ENCODE assay signal across 8 mouse cellular contexts in the genomic region with DNA sequence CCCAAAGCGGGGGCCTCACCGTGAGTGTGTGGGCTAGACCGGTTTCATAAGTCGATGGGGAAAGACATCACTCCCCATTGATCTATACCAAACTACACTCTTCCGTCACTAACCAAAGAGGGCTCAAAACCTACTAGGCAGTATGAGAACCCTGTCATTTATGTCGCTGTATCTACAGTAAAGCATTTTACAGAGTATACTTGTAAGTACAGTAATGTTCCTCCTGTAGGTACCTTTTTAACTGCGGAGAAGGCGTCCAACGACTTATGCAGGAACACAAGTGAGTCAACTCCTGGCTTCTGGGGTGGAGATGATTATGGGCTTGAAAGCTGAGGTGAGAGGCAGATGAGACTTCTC. TPM values are rescaled to one million over a fixed set of nuclear protein-coding genes. Genes with fewer than 3 reads are reported as not detected.
DNase-seq lines count a peak whose midpoint lies in the region; ATAC-seq lines count a peak whose summit lies in the region.

No protein-coding gene starts in this region.

- peaks cover 13% of the 10 kb centered on the region for H3K4me1 ChIP-seq in heart, embryonic 10.5 days
- peaks cover 22% of the 10 kb centered on the region for H3K4me1 ChIP-seq in forebrain, embryonic 10.5 days
- peaks cover 23% of the 10 kb centered on the region for H3K4me1 ChIP-seq in liver, embryonic 13.5 days (replicated peaks)

- H3K9ac ChIP-seq in liver, embryonic 13.5 days = peak overlapping the region; percentile 90

- ATAC-seq in liver, embryonic 13.5 days (ENCODE audit: low read depth) = no peak

- intact Hi-C loops in heart, postnatal 25 days (cut with DNase I) = no loop called here

- peak overlapping the region; percentile 83 for H3K4me3 ChIP-seq in heart, embryonic 10.5 days
- H3K4me3 ChIP-seq in forebrain, embryonic 10.5 days = peak overlapping the region; percentile 95
- H3K4me3 ChIP-seq in liver, embryonic 13.5 days (replicated peaks) = peak overlapping the region; percentile 94

- peak overlapping the region; percentile 86 for H3K27ac ChIP-seq in heart, embryonic 10.5 days
- H3K27ac ChIP-seq in forebrain, embryonic 10.5 days = peak overlapping the region; percentile 84
- 0 out of 2 replicates have a peak overlapping the region, but pooled peaks have one; percentile 44 for H3K27ac ChIP-seq in liver, embryonic 13.5 days

- H3K27me3 ChIP-seq in heart, embryonic 10.5 days (ENCODE audit: insufficient read depth, poor library complexity, severe bottlenecking) = no peaks in the 10 kb centered on the region
- no peaks in the 10 kb centered on the region for H3K27me3 ChIP-seq in forebrain, embryonic 10.5 days (ENCODE audit: poor library complexity, severe bottlenecking)
- no peaks in the 10 kb centered on the region; the same call in 1 of the 2 replicates for H3K27me3 ChIP-seq in liver, embryonic 13.5 days

- peak overlapping the region; percentile 94 for H3K4me2 ChIP-seq in liver, embryonic 13.5 days

- H3K9me3 ChIP-seq in heart, embryonic 10.5 days = no peaks in the 10 kb centered on the region
- H3K9me3 ChIP-seq in forebrain, embryonic 10.5 days = no peaks in the 10 kb centered on the region
- no peaks in the 10 kb centered on the region for H3K9me3 ChIP-seq in liver, embryonic 13.5 days (replicated peaks)

- 10% methylated on average over 9 of the region's 9 CpGs for WGBS in heart, embryonic 10.5 days
- WGBS in forebrain, embryonic 10.5 days = 17% methylated on average over 9 of the region's 9 CpGs
- 3% methylated on average over 9 of the region's 9 CpGs for WGBS in liver, embryonic 13.5 days (ENCODE audit: insufficient replicate concordance)

- no peak for DNase-seq in heart, embryonic 10.5 days (ENCODE audit: low spot score)
- no peak for DNase-seq in heart, postnatal 25 days (ENCODE audit: low spot score)
- peak; percentile 35 for DNase-seq in A20 (ENCODE audit: low read depth, low spot score)
- DNase-seq in forebrain, embryonic 10.5 days (ENCODE audit: extremely low spot score, low spot score) = no peak
- no peak for DNase-seq in liver, embryonic 13.5 days
- DNase-seq in Muller cell, postnatal 12 days (ENCODE audit: inconsistent ontology term) = no peak
- DNase-seq in left cerebral cortex, adult 8-10 months (ENCODE audit: low spot score in 2 of 2) = no peak
- no peak for DNase-seq in ovary, adult 18-20 months (ENCODE audit: low spot score)

- H3K36me3 ChIP-seq in heart, embryonic 10.5 days = peaks cover 38% of the 10 kb centered on the region
- peaks cover 42% of the 10 kb centered on the region for H3K36me3 ChIP-seq in forebrain, embryonic 10.5 days (replicated peaks)
- peaks cover 31% of the 10 kb centered on the region for H3K36me3 ChIP-seq in liver, embryonic 13.5 days

RNA-seq across cellular contexts. Expression of a gene that starts 0.6 kb away (rescaled TPM):
- polyA plus RNA-seq in heart, embryonic 10.5 days (2016; fragmentation: Nextera tagmentation; extraction: Ambion mirVana) = 32.0 and 36.5 TPM in 2 replicates
- total RNA-seq in heart, postnatal 25 days (2021) = 10 to 100 TPM; 19.2 to 22.0 TPM
- polyA plus RNA-seq in forebrain, embryonic 10.5 days (2016; fragmentation: Nextera tagmentation; extraction: Ambion mirVana) = 39.9 and 40.3 TPM in 2 replicates
- polyA plus RNA-seq in liver, embryonic 13.5 days (2015; fragmentation: Nextera tagmentation; extraction: Ambion mirVana) = 22.0 and 23.9 TPM in 2 replicates
- 10 to 100 TPM; 25.2 to 29.8 (median 27.9) TPM for total RNA-seq in left cerebral cortex, adult 8-10 months (2022)
